ENCODE assay signal across 16 mouse cellular contexts in the genomic region with DNA sequence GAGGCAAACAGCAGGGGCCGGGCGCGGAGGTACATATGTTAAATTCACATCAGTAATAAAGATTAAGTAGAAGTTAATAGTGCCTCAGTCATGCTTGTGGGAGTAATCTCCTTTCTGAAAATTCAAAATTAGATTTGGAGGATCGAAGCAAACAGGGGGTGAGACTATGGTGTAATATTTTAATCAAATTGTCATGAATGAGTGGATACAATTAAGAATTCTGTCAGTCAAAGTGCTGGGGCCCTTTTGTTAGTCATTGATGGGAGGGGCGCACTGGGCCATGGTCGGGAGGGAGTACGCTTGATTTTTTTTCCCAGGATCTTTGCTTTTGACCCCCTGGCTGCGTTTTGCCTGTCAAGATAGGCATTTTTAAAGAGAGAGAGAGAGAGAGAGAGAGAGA.
DNase-seq lines count a peak whose midpoint lies in the region; ATAC-seq lines count a peak whose summit lies in the region.
"Had no signal": no experiment of that assay in that cellular context is flagged by ENCODE, and none has a peak within 500 bp of the region (broad histone marks: within the 10 kb centered on the region; RNA-seq: fewer than 3 reads in every experiment).

No protein-coding gene starts in this region.

- H3K36me3 ChIP-seq in forebrain, embryonic 10.5 days (replicated peaks) = no peaks in the 10 kb centered on the region
- H3K36me3 ChIP-seq in forebrain, embryonic 11.5 days (ENCODE audit: control insufficient read depth, insufficient read depth, low read length) = no peaks in the 10 kb centered on the region
- no peaks in the 10 kb centered on the region for H3K36me3 ChIP-seq in hindbrain, embryonic 11.5 days (ENCODE audit: control insufficient read depth, insufficient read depth, low read length)
- H3K36me3 ChIP-seq in midbrain, embryonic 13.5 days = no peaks in the 10 kb centered on the region
- H3K36me3 ChIP-seq: embryonic facial prominence, embryonic 13.5 days; liver, embryonic 12.5 days had no signal

- peaks cover 41% of the 10 kb centered on the region for H3K4me1 ChIP-seq in forebrain, embryonic 10.5 days
- H3K4me1 ChIP-seq in forebrain, embryonic 11.5 days (replicated peaks; ENCODE audit: control insufficient read depth, insufficient read depth, low read length) = peaks cover 15% of the 10 kb centered on the region; the same call in 1 of the 2 replicates
- H3K4me1 ChIP-seq in hindbrain, embryonic 11.5 days (replicated peaks; ENCODE audit: control insufficient read depth, insufficient read depth, low read length) = peaks cover 9% of the 10 kb centered on the region; the same call in 1 of the 2 replicates
- peaks cover 45% of the 10 kb centered on the region for H3K4me1 ChIP-seq in midbrain, embryonic 13.5 days (replicated peaks)
- H3K4me1 ChIP-seq: liver, embryonic 12.5 days had no signal

- H3K9me3 ChIP-seq in forebrain, embryonic 10.5 days = no peaks in the 10 kb centered on the region
- H3K9me3 ChIP-seq in forebrain, embryonic 11.5 days (ENCODE audit: control insufficient read depth, low read length) = no peaks in the 10 kb centered on the region
- H3K9me3 ChIP-seq in hindbrain, embryonic 11.5 days (ENCODE audit: control insufficient read depth, low read length) = no peaks in the 10 kb centered on the region
- H3K9me3 ChIP-seq in midbrain, embryonic 13.5 days = no peaks in the 10 kb centered on the region
- H3K9me3 ChIP-seq: embryonic facial prominence, embryonic 13.5 days; liver, embryonic 12.5 days had no signal

- peak overlapping the region; percentile 58; the same call in 1 of the 2 replicates for H3K4me3 ChIP-seq in forebrain, embryonic 10.5 days
- H3K4me3 ChIP-seq in forebrain, embryonic 11.5 days (ENCODE audit: low read depth, low read length) = no peak overlapping the region
- H3K4me3 ChIP-seq in hindbrain, embryonic 11.5 days (ENCODE audit: low read depth, low read length) = no peak overlapping the region
- no peak overlapping the region for H3K4me3 ChIP-seq in midbrain, embryonic 13.5 days (replicated peaks)

- 40% methylated on average over 8 of the region's 8 CpGs for WGBS in forebrain, embryonic 10.5 days
- 28% methylated on average over 8 of the region's 8 CpGs for WGBS in forebrain, embryonic 11.5 days
- WGBS in hindbrain, embryonic 11.5 days = 17% methylated on average over 8 of the region's 8 CpGs
- WGBS in midbrain, embryonic 13.5 days = 15% methylated on average over 8 of the region's 8 CpGs

- ATAC-seq in forebrain, embryonic 11.5 days (replicated peaks; ENCODE audit: low FRiP score) = no peak
- ATAC-seq in hindbrain, embryonic 11.5 days (ENCODE audit: low FRiP score) = no peak
- no peak for ATAC-seq in midbrain, embryonic 13.5 days
- no peak for ATAC-seq in erythroid progenitor cell, adult 5-6 weeks (replicated peaks; ENCODE audit: low FRiP score, poor library complexity, severe bottlenecking)
- ATAC-seq: liver, embryonic 12.5 days had no signal

- intact Hi-C loops in heart, postnatal 10 days (cut with DNase I) = no loop called here

- H3K4me2 ChIP-seq in forebrain, embryonic 11.5 days (ENCODE audit: low read depth, low read length, severe bottlenecking) = no peak overlapping the region
- no peak overlapping the region; the same call in 1 of the 2 replicates for H3K4me2 ChIP-seq in hindbrain, embryonic 11.5 days (replicated peaks; ENCODE audit: low read depth, low read length)
- H3K4me2 ChIP-seq in midbrain, embryonic 13.5 days (replicated peaks) = peak overlapping the region; percentile 78

- no peak overlapping the region for H3K9ac ChIP-seq in forebrain, embryonic 11.5 days (ENCODE audit: low read length)
- H3K9ac ChIP-seq in hindbrain, embryonic 11.5 days (ENCODE audit: low read depth, low read length) = no peak overlapping the region
- 0 out of 2 replicates have a peak overlapping the region, but pooled peaks have one; percentile 63 for H3K9ac ChIP-seq in midbrain, embryonic 13.5 days (replicated peaks)
- H3K9ac ChIP-seq: liver, embryonic 12.5 days had no signal

- peaks cover 64% of the 10 kb centered on the region for H3K27me3 ChIP-seq in forebrain, embryonic 10.5 days (ENCODE audit: poor library complexity, severe bottlenecking)
- H3K27me3 ChIP-seq in forebrain, embryonic 11.5 days (ENCODE audit: control insufficient read depth, insufficient read depth, low read length) = peaks cover 3% of the 10 kb centered on the region; the same call in 1 of the 2 replicates
- peaks cover 7% of the 10 kb centered on the region for H3K27me3 ChIP-seq in hindbrain, embryonic 11.5 days (ENCODE audit: control insufficient read depth, insufficient read depth, low read length)
- H3K27me3 ChIP-seq in midbrain, embryonic 13.5 days = peaks cover 8% of the 10 kb centered on the region

- DNase-seq in forebrain, embryonic 10.5 days (ENCODE audit: extremely low spot score, low spot score) = no peak
- no peak for DNase-seq in forebrain, embryonic 11.5 days (ENCODE audit: low spot score)
- DNase-seq in hindbrain, embryonic 11.5 days (ENCODE audit: low spot score) = peak; percentile 24
- DNase-seq in heart, postnatal 10 days = no peak
- no peak for DNase-seq in yolk sac, embryonic 10.5 days (ENCODE audit: low spot score)
- no peak for DNase-seq in adrenal gland, postnatal 25 days
- DNase-seq: adrenal gland, adult 2 months; cerebellum, postnatal 10 days; gastrocnemius, postnatal 36 days; kidney, adult 9 months; layer of hippocampus, adult 9-11 months; right cerebral cortex, postnatal 4 days had no signal

- H3K27ac ChIP-seq in forebrain, embryonic 10.5 days = no peak overlapping the region
- H3K27ac ChIP-seq in forebrain, embryonic 11.5 days (ENCODE audit: low read depth, low read length) = no peak overlapping the region
- H3K27ac ChIP-seq in hindbrain, embryonic 11.5 days (ENCODE audit: low read depth, low read length) = 0 out of 2 replicates have a peak overlapping the region, but pooled peaks have one; percentile 27
- H3K27ac ChIP-seq in midbrain, embryonic 13.5 days = no peak overlapping the region
- H3K27ac ChIP-seq: embryonic facial prominence, embryonic 13.5 days; liver, embryonic 12.5 days had no signal
